Mouse (Mus musculus): ENCODE data around the gene Gpn1.

GRCm38 (mm10) chr5:31452886-31453410, 41.6 kb upstream of the Gpn1 start:
- no peak for TF ChIP-seq CTCF (IDR thresholded peaks at IDR 0.05; ENCODE audit: extremely low read depth, insufficient read length, insufficient replicate concordance, low read depth, low read length)
- TF ChIP-seq POLR2A (IDR thresholded peaks at IDR 0.05; ENCODE audit: low read depth, low read length): no peak

Measured in small intestine, adult 2 months (tissue).